Mouse (Mus musculus) neural tube, embryonic 13.5 days (tissue): ENCODE results near the gene Slc2a10. TPM values are rescaled to one million over a fixed set of nuclear protein-coding genes. Genes with fewer than 3 reads are reported as not detected.
A peak's percentile ranks its signal among the peaks of the same experiment; 100 is the strongest.

Experiments
- ATAC-seq: fragments of 200-750 bp; cut with Nextera tagmentation; 2 replicates; pipeline ENCODE4 v1.8.0; 2017; ENCODE audit warnings: low read depth, mild to moderate bottlenecking, moderate TSS enrichment, moderate library complexity
- H3K27ac ChIP-seq: fragments of 300-500 bp; sonication (generic); replicated peaks from 2 replicates; pipeline ENCODE4 v1.5.1; 2015; ENCODE audit warnings: moderate library complexity, mild to moderate bottlenecking, inconsistent platforms
- H3K27me3 ChIP-seq: fragments of 300-500 bp; sonication (generic); 2 replicates; pipeline ENCODE4 v1.6.1; 2015; ENCODE audit warnings: mild to moderate bottlenecking, inconsistent platforms
- H3K36me3 ChIP-seq: fragments of 300-500 bp; sonication (generic); 2 replicates; pipeline ENCODE4 v1.6.1; 2015; ENCODE audit warnings: mild to moderate bottlenecking, inconsistent platforms
- H3K4me1 ChIP-seq: fragments of 300-500 bp; sonication (generic); replicated peaks from 2 replicates; pipeline ENCODE4 v1.6.1; 2015; ENCODE audit warnings: inconsistent platforms
- H3K4me2 ChIP-seq: fragments of 300-500 bp; sonication (generic); 2 replicates; pipeline ENCODE4 v1.6.1; 2015; ENCODE audit warnings: inconsistent platforms, mild to moderate bottlenecking, moderate library complexity
- H3K4me3 ChIP-seq: fragments of 300-500 bp; sonication (generic); 2 replicates; pipeline ENCODE4 v1.5.1; 2015; ENCODE audit warnings: mild to moderate bottlenecking, inconsistent platforms
- H3K9ac ChIP-seq: fragments of 300-500 bp; sonication (generic); 2 replicates; pipeline ENCODE4 v1.6.1; 2015; ENCODE audit warnings: moderate library complexity, mild to moderate bottlenecking, inconsistent platforms
- H3K9me3 ChIP-seq: fragments of 300-500 bp; sonication (generic); 2 replicates; pipeline ENCODE4 v1.6.1; 2016; ENCODE audit warnings: inconsistent platforms
- WGBS: fragments of 180-500 bp; shearing (Covaris S2); methylation state at CpG from one replicate; pipeline ENCODE4 v1.1.7; 2015; 5-methylcytosine and 5-hydroxymethylcytosine counted together
- polyA plus RNA-seq: library from polyadenylated mRNA; unstranded; fragments of >200 nt; fragmentation: Nextera tagmentation; extraction: Ambion mirVana; gene quantifications from 2 replicates; pipeline ENCODE4 v1.2.1, GENCODE M21; 2015

The Slc2a10 gene
- polyA plus RNA-seq = 2.6 and 2.9 TPM in 2 replicates

DNA sequence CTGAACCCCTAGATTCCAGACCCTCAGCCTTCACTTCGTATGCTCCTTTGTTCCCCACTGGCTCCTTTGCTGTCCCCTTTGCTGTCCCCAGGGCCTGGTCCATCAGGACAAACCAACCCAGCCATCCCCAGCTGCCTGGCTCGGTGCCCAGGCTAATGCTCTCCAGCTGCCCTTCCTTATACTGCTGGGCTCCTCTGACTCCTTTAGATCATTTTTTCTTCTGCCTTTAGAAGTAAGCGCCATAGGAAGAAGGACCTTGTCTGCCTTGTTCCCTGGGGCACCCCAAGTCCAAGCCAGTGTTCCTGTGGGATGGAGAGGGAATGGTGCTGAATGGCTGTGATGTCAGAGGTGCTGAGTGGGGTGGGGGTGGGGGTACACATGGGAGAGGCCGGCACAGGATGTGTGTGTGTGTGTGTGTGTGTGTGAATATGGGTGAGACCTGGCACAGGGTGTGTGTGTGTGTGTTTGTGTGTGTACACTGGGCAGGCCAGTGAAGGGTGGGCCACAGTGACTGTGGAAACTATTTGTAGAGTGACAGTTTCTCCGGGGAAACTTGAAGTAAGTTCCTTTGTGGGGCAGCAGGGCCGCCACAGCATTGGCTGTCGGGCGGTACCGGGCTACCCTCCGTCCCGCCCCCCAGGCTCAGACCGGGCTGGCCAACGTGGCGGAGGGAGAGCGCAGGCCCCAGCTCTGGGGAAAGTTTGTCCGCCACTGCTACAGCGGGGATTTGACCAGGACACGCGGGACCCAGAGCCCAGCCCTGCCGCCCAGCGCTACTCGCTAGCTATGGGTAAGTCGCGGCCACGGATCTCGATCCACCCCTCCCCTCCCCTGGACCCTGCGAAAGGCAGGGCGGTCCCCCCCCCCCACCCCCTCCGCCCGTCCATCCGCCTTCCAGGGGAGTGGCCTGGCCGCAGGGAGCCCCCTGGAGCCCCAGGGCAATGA lies at the start of gene Slc2a10:
TSS of gene Slc2a10 (plus strand) at position 529 of the 945 bp plus-strand sequence.
- H3K36me3 ChIP-seq = no peaks in the 10 kb centered on the region
- H3K27ac ChIP-seq = peak within 1 kb of the TSS; percentile 64
- 6% methylated on average over 32 of the region's 32 CpGs for WGBS
- H3K4me2 ChIP-seq = peak within 1 kb of the TSS; percentile 56
- no peaks in the 10 kb centered on the region for H3K9me3 ChIP-seq
- no peaks in the 10 kb centered on the region for H3K27me3 ChIP-seq
- peak; percentile 79 for ATAC-seq
- peak within 1 kb of the TSS; percentile 70 for H3K9ac ChIP-seq
- peaks cover 29% of the 10 kb centered on the region for H3K4me1 ChIP-seq
- H3K4me3 ChIP-seq = peak within 1 kb of the TSS; percentile 35

DNA sequence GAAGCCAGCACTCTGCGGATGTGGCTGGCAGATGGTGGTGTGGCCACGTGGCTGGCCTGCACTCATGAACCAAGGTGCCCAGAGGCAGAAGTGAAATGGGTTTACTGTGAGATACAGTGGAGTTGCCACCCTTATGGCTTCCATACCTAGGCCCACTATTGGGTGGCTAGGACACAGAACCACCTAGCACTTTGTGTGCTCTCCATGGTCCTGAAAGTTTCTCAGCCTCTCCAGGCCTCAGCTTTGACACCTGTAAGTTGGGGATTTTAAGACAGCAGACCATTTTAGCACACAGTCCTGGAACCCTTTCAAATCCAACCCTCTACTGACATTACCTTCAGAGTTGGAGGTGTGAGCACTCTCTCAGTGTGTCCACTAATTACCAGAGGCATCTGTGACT lies 46.9 kb upstream of the Slc2a10 start:
- no peak for ATAC-seq
- Histone ChIP-seq H3K27me3 (no peaks in the 10 kb centered on the region), H3K9ac (no peak overlapping the region), H3K4me1 (no peaks in the 10 kb centered on the region), H3K4me2 (no peak overlapping the region), H3K9me3 (no peaks in the 10 kb centered on the region), H3K36me3 (no peaks in the 10 kb centered on the region), H3K4me3 (no peak overlapping the region), H3K27ac (no peak overlapping the region)
- WGBS = 66% methylated on average over 2 of the region's 2 CpGs

DNA sequence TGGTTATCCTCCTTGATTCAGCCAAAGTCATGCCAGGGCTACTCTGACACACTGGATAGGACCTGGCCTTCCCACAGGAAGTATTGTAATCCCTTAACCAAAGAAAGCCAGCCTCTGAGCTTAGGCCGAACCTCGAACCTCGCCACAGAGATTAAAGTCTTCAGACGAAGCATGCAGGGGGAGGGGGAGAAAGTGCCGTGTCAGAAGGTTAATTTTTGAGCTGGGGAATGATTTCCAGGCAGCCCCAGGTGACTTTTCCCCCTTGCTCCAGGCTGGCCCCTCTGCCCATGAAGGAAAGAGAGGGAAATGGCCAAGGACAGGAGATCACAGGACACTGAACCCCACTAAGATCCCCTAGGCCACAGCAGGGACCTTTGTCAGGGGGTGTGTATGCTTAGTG lies 45.4 kb upstream of the Slc2a10 start:
- Histone ChIP-seq H3K4me1 (no peaks in the 10 kb centered on the region), H3K4me2 (no peak overlapping the region), H3K9me3 (no peaks in the 10 kb centered on the region), H3K9ac (no peak overlapping the region), H3K27me3 (no peaks in the 10 kb centered on the region), H3K27ac (no peak overlapping the region), H3K36me3 (no peaks in the 10 kb centered on the region), H3K4me3 (no peak overlapping the region)
- WGBS = 80% methylated on average over 5 of the region's 5 CpGs
- no peak for ATAC-seq

DNA sequence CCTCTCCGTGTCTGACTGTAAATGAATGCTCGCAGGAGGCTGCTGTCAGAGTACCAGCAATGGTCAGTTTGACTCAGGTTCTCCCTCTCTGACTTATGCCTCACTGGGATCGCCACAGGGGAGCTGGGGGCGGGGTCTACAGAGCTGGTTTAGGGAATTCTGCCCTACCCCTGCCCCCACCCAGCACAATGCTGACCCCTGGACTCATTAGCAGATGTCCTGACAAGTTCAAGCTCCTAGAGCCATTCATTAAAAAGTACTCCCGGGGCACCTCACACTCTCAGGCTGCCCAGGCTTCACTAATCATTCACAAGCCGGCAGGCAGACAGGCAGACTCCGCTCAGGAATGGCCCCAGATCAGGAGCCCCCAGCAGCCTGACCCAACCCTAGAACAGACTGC lies 43.9 kb upstream of the Slc2a10 start:
- ATAC-seq = no peak
- H3K9ac ChIP-seq = no peak overlapping the region
- no peak overlapping the region for H3K27ac ChIP-seq
- H3K4me2 ChIP-seq = no peak overlapping the region
- no peaks in the 10 kb centered on the region for H3K27me3 ChIP-seq
- H3K4me1 ChIP-seq = no peaks in the 10 kb centered on the region
- no peak overlapping the region for H3K4me3 ChIP-seq
- H3K9me3 ChIP-seq = no peaks in the 10 kb centered on the region
- H3K36me3 ChIP-seq = no peaks in the 10 kb centered on the region
- WGBS = 30% methylated on average over 7 of the region's 7 CpGs

DNA sequence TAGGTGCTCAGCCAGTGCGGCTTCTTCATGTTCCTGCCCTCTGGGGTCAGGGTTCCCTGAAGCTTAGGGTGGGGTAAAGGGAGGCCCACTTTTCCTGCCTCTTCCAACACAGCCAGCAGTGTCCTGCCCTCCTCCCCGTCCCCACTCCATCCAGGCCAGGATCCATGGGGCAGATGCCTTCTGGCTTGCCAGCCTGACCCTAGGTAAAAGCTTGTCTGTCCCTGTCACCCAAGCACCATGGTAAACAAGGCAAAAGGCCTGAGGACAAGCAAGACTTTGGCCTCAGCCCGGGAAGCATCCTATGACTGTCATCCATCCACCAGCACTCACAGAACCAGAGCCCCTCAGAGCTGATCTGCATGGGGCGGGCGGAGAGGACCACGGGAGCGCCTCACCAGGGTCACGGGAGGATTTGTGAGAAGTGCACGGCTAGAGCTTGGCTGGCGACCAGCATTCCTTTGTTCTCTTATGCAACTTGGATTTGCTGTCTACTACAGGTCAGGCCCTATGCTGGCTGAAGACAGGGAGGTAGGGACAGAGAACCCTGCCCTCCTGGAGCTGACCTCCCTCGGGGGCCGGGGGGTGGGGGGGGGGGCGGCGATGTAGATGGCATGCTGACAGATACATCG lies 35.6 kb upstream of the Slc2a10 start:
- Histone ChIP-seq H3K27ac (no peak overlapping the region), H3K27me3 (peaks cover 22% of the 10 kb centered on the region), H3K9ac (no peak overlapping the region), H3K4me1 (peaks cover 9% of the 10 kb centered on the region), H3K36me3 (no peaks in the 10 kb centered on the region), H3K4me2 (no peak overlapping the region), H3K4me3 (no peak overlapping the region), H3K9me3 (no peaks in the 10 kb centered on the region)
- WGBS = 63% methylated on average over 15 of the region's 15 CpGs
- ATAC-seq = no peak

DNA sequence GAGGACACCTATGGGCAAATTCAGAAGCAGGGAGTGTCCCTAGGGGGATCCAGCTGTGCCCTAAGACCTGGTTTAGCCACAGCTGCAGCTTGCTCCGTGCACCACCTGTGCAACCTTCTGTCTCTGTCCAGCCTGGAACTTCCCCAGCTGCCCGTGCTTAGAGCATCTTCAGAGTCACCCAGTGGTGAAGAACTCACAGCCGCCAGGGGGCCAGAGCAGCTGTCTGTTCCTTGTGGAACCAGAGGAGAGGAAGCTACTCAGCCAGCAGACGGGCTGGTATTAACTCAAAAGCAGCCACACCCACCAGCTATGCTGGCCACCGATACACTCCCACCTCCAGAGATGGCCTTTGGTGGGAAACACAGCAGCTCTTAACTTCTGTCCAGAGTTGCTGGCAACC lies 33.4 kb upstream of the Slc2a10 start:
- no peak overlapping the region for H3K27ac ChIP-seq
- no peak for ATAC-seq
- H3K27me3 ChIP-seq = peaks cover 40% of the 10 kb centered on the region
- H3K36me3 ChIP-seq = no peaks in the 10 kb centered on the region
- H3K4me3 ChIP-seq = no peak overlapping the region
- no peak overlapping the region for H3K4me2 ChIP-seq
- H3K4me1 ChIP-seq = peaks cover 12% of the 10 kb centered on the region
- H3K9me3 ChIP-seq = no peaks in the 10 kb centered on the region
- no peak overlapping the region for H3K9ac ChIP-seq
- WGBS = 42% methylated on average over 5 of the region's 5 CpGs

DNA sequence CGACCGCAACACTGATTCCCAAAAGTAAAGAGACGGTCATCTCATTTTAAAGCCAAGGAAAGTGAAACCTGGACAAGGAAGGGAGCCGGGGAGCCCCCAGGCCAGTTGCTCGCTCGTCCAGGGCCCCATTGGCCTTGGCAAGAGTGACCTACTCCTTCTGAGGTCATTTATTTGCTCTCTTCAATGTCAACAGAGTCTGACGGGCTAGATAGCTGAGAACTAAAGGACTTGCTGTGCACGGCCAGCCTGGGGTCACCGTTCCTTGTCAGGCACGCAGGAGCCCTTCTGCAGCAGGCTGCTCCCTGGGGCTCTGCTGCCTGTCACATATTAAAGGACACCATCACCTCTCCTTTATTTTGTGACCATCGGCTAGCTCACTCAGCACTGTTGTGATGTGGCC lies 31.6 kb upstream of the Slc2a10 start:
- 78% methylated on average over 11 of the region's 11 CpGs for WGBS
- Histone ChIP-seq H3K4me2 (no peak overlapping the region), H3K4me1 (peaks cover 12% of the 10 kb centered on the region), H3K27me3 (peaks cover 40% of the 10 kb centered on the region), H3K36me3 (no peaks in the 10 kb centered on the region), H3K9me3 (no peaks in the 10 kb centered on the region), H3K27ac (no peak overlapping the region), H3K4me3 (no peak overlapping the region), H3K9ac (no peak overlapping the region)
- ATAC-seq = no peak

DNA sequence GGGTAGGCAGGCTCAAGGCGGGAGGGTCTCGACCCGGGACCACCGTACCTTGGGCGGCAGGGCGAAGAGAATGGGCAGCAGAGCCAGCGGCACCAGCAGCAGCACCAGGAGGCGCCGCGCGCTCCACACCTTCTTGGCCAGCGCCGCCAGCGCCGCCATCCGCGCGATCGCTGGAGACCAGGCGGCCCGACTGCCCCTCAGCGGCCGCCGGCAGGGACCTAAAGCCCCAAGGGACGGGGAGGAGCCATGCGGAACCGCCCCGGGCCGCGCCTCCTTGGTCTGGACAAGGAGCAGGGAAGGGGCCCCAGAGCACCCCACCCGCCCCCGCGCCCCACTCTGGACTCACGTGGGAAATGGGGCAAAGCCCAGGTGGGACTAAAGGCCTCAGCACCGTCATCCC lies 30.6 kb upstream of the Slc2a10 start, which contains the start of gene Slc13a3:
TSS of gene Slc13a3 (minus strand) at position 228 of the 400 bp plus-strand sequence.
- Histone ChIP-seq H3K27ac (no peak within 1 kb of the TSS), H3K4me1 (peaks cover 11% of the 10 kb centered on the region), H3K9me3 (no peaks in the 10 kb centered on the region), H3K36me3 (no peaks in the 10 kb centered on the region), H3K9ac (peak within 1 kb of the TSS; percentile 54), H3K4me2 (peak within 1 kb of the TSS; percentile 47), H3K4me3 (peak within 1 kb of the TSS; percentile 22), H3K27me3 (peaks cover 40% of the 10 kb centered on the region)
- no peak for ATAC-seq
- WGBS = under 1% methylated on average over 35 of the region's 35 CpGs

DNA sequence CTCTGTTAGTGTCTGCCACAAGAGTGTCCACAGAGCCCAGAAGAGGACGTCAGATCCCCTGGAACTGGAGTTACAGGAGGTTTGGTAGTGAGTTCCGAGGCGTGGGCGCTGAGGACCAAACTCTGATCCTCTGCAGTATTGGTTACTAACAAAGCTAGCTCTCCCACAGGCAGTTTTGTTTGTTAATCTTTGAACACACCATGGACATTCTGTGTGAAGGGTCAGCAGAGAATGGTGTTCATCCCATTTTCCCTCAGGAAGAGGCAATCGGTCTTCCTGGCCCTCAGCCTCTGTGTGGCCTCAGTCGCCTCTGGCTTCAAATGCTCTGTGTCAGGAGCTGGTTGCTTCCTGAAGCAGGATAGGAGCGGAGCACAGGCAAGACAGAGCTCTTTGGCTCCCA lies 28.2 kb upstream of the Slc2a10 start:
- Histone ChIP-seq H3K27ac (no peak overlapping the region), H3K9me3 (no peaks in the 10 kb centered on the region), H3K9ac (no peak overlapping the region), H3K36me3 (no peaks in the 10 kb centered on the region), H3K4me2 (no peak overlapping the region), H3K27me3 (peaks cover 40% of the 10 kb centered on the region), H3K4me1 (peaks cover 5% of the 10 kb centered on the region; the same call in 1 of the 2 replicates), H3K4me3 (no peak overlapping the region)
- no peak for ATAC-seq
- whole genome bisulfite sequencing = 86% methylated on average over 7 of the region's 7 CpGs

DNA sequence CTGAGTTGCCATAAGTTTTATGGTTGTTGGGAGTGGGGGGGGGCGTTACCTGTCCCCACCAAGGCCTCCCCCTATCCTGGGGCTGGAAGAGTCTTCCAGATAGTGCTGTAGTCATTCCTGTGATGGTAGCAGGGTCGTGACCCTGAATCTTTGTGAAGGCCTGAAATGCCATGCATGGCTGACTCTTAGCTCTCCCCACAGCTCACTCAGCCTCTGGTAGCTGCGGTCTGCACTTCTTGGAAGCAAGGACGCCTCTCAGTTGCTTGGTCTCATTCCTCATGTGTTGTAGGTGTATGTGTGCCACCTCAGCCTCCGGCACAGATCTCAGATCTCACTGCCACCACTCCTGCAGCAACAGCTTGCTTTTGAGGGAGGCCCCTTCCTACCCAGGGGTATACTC lies 27.7 kb upstream of the Slc2a10 start:
- ATAC-seq = no peak
- Histone ChIP-seq H3K9ac (no peak overlapping the region), H3K36me3 (no peaks in the 10 kb centered on the region), H3K4me3 (no peak overlapping the region), H3K27me3 (peaks cover 38% of the 10 kb centered on the region), H3K4me1 (peaks cover 5% of the 10 kb centered on the region; the same call in 1 of the 2 replicates), H3K27ac (no peak overlapping the region), H3K9me3 (no peaks in the 10 kb centered on the region), H3K4me2 (no peak overlapping the region)
- 63% methylated on average over 5 of the region's 5 CpGs for WGBS

DNA sequence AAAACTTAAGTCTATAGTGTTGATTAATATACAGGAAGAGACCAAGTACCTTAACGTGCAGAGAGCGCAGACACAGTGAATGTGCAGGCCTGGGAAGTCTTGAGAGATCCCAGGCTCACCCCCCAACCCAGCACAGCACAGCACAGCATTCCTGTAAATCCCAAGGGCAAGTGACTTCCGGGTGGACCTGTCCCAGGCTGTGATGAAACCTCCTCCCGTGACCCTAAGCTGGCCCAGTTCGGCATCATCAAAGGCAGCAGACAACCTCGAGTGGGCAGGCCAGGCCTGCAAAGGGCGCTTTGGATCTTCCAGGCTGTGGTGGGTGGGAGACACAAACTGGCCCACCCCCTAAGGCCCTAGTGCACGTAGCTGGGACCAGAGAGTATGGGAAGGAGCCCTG lies 21.6 kb upstream of the Slc2a10 start:
- peaks cover 16% of the 10 kb centered on the region for H3K4me1 ChIP-seq
- H3K9me3 ChIP-seq = no peaks in the 10 kb centered on the region
- H3K36me3 ChIP-seq = no peaks in the 10 kb centered on the region
- H3K27ac ChIP-seq = no peak overlapping the region
- H3K4me2 ChIP-seq = no peak overlapping the region
- no peak for ATAC-seq
- WGBS = 61% methylated on average over 8 of the region's 8 CpGs
- H3K27me3 ChIP-seq = no peaks in the 10 kb centered on the region
- H3K4me3 ChIP-seq = no peak overlapping the region
- H3K9ac ChIP-seq = no peak overlapping the region

DNA sequence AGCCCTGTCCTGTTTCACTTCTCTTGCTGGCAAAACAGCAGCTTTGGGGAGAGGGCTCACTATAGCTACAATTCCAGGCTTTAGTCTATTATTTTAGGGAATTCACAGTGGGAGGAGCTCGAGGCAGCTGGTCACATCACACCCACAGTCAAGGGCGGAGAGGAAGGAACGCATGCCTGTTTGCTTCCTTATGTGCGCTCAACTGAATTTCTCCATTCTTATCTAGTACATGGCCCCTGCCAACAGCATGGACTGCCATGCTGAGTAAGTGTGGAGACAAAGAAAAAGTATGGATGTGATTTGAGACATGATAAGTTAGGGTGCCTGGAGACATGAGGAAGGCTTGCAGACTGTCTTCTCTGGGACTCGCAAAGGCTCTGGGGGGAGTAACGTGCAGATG lies 19.4 kb upstream of the Slc2a10 start:
- ATAC-seq = no peak
- peaks cover 17% of the 10 kb centered on the region for H3K4me1 ChIP-seq
- H3K27me3 ChIP-seq = no peaks in the 10 kb centered on the region
- H3K9ac ChIP-seq = no peak overlapping the region
- no peak overlapping the region for H3K27ac ChIP-seq
- H3K9me3 ChIP-seq = no peaks in the 10 kb centered on the region
- H3K4me2 ChIP-seq = no peak overlapping the region
- 70% methylated on average over 6 of the region's 6 CpGs for WGBS
- peaks cover 12% of the 10 kb centered on the region for H3K36me3 ChIP-seq
- H3K4me3 ChIP-seq = no peak overlapping the region
